Mouse (Mus musculus): ENCODE data around the gene Nenf. TPM values are rescaled to one million over a fixed set of nuclear protein-coding genes. Genes with fewer than 3 reads are reported as not detected.

Nenf gene
- polyA plus RNA-seq (2014; fragmentation: Nextera tagmentation; extraction: Ambion mirVana), result 60.1 and 65.9 TPM in 2 replicates

- H3K9ac ChIP-seq (ENCODE audit: low read length), result peak within 1 kb of the TSS; percentile 92
- under 1% methylated on average over 52 of the region's 54 CpGs for WGBS
These were observed at the start of gene Nenf for GRCm38 (mm10) chr1:191317591-191318196. Nenf (minus strand) TSS chr1:191318194.

GRCm38 (mm10) chr1:191364477-191364876 lies 46.5 kb upstream of the Nenf start:
- Histone ChIP-seq H3K9me3 (ENCODE audit: control insufficient read depth, low read length) (no peaks in the 10 kb centered on the region), H3K4me1 (ENCODE audit: control insufficient read depth, insufficient read depth, low read length) (no peaks in the 10 kb centered on the region), H3K27ac (replicated peaks; ENCODE audit: low read depth, low read length) (no peak overlapping the region), H3K4me3 (ENCODE audit: low read depth, low read length) (no peak overlapping the region), H3K4me2 (ENCODE audit: low read depth, severe bottlenecking) (no peak overlapping the region), H3K36me3 (ENCODE audit: control insufficient read depth, insufficient read depth, low read length) (no peaks in the 10 kb centered on the region), H3K27me3 (ENCODE audit: control insufficient read depth, insufficient read depth, low read length) (no peaks in the 10 kb centered on the region), H3K9ac (ENCODE audit: low read length) (no peak overlapping the region)
- no peak for ATAC-seq (ENCODE audit: insufficient number of reproducible peaks, low FRiP score, low TSS enrichment, low read depth)
- DNase-seq (ENCODE audit: low spot score), result no peak
- 71% methylated on average over 4 of the region's 4 CpGs for WGBS

More at GRCm38 (mm10) chr1:191317591-191318196, at the start of gene Nenf:
- DNase-seq (ENCODE audit: low spot score) (peak; percentile 74), ATAC-seq (ENCODE audit: insufficient number of reproducible peaks, low FRiP score, low TSS enrichment, low read depth) (peak; percentile 87)
- Histone ChIP-seq H3K4me1 (ENCODE audit: control insufficient read depth, insufficient read depth, low read length) (peaks cover 4% of the 10 kb centered on the region; the same call in 1 of the 2 replicates), H3K4me3 (ENCODE audit: low read depth, low read length) (peak within 1 kb of the TSS; percentile 74), H3K27me3 (ENCODE audit: control insufficient read depth, insufficient read depth, low read length) (no peaks in the 10 kb centered on the region), H3K4me2 (ENCODE audit: low read depth, severe bottlenecking) (peak within 1 kb of the TSS; percentile 74), H3K27ac (replicated peaks; ENCODE audit: low read depth, low read length) (peak within 1 kb of the TSS; percentile 62), H3K36me3 (ENCODE audit: control insufficient read depth, insufficient read depth, low read length) (no peaks in the 10 kb centered on the region), H3K9me3 (ENCODE audit: control insufficient read depth, low read length) (no peaks in the 10 kb centered on the region)

GRCm38 (mm10) chr1:191362412-191362811 lies 44.4 kb upstream of the Nenf start:
- H3K9ac ChIP-seq (ENCODE audit: low read length), result no peak overlapping the region
- WGBS, result 90% methylated on average over 6 of the region's 6 CpGs
- no peaks in the 10 kb centered on the region for H3K27me3 ChIP-seq (ENCODE audit: control insufficient read depth, insufficient read depth, low read length)
- no peak overlapping the region for H3K4me3 ChIP-seq (ENCODE audit: low read depth, low read length)
- no peaks in the 10 kb centered on the region for H3K9me3 ChIP-seq (ENCODE audit: control insufficient read depth, low read length)
- DNase-seq (ENCODE audit: low spot score) (no peak), ATAC-seq (ENCODE audit: insufficient number of reproducible peaks, low FRiP score, low TSS enrichment, low read depth) (no peak)
- H3K36me3 ChIP-seq (ENCODE audit: control insufficient read depth, insufficient read depth, low read length), result no peaks in the 10 kb centered on the region
- H3K4me2 ChIP-seq (ENCODE audit: low read depth, severe bottlenecking), result no peak overlapping the region
- no peaks in the 10 kb centered on the region for H3K4me1 ChIP-seq (ENCODE audit: control insufficient read depth, insufficient read depth, low read length)
- H3K27ac ChIP-seq (replicated peaks; ENCODE audit: low read depth, low read length), result no peak overlapping the region

GRCm38 (mm10) chr1:191359478-191359877 lies 41.5 kb upstream of the Nenf start:
- Histone ChIP-seq H3K9me3 (ENCODE audit: control insufficient read depth, low read length) (no peaks in the 10 kb centered on the region), H3K4me2 (ENCODE audit: low read depth, severe bottlenecking) (no peak overlapping the region), H3K27ac (replicated peaks; ENCODE audit: low read depth, low read length) (no peak overlapping the region), H3K9ac (ENCODE audit: low read length) (no peak overlapping the region), H3K36me3 (ENCODE audit: control insufficient read depth, insufficient read depth, low read length) (peaks cover 6% of the 10 kb centered on the region), H3K4me3 (ENCODE audit: low read depth, low read length) (no peak overlapping the region), H3K4me1 (ENCODE audit: control insufficient read depth, insufficient read depth, low read length) (peaks cover 3% of the 10 kb centered on the region; the same call in 1 of the 2 replicates), H3K27me3 (ENCODE audit: control insufficient read depth, insufficient read depth, low read length) (no peaks in the 10 kb centered on the region)
- DNase-seq (ENCODE audit: low spot score), result no peak
- 92% methylated on average over 7 of the region's 7 CpGs for WGBS
- no peak for ATAC-seq (ENCODE audit: insufficient number of reproducible peaks, low FRiP score, low TSS enrichment, low read depth)

- H3K27me3 ChIP-seq (ENCODE audit: control insufficient read depth, insufficient read depth, low read length), result no peaks in the 10 kb centered on the region
- no peak for ATAC-seq (ENCODE audit: insufficient number of reproducible peaks, low FRiP score, low TSS enrichment, low read depth)
- DNase-seq (ENCODE audit: low spot score), result no peak
- whole genome bisulfite sequencing, result 61% methylated on average over 1 of the region's 1 CpGs
- no peak overlapping the region for H3K27ac ChIP-seq (replicated peaks; ENCODE audit: low read depth, low read length)
- peaks cover 3% of the 10 kb centered on the region; the same call in 1 of the 2 replicates for H3K4me1 ChIP-seq (ENCODE audit: control insufficient read depth, insufficient read depth, low read length)
- H3K4me3 ChIP-seq (ENCODE audit: low read depth, low read length), result no peak overlapping the region
- no peak overlapping the region for H3K4me2 ChIP-seq (ENCODE audit: low read depth, severe bottlenecking)
- H3K36me3 ChIP-seq (ENCODE audit: control insufficient read depth, insufficient read depth, low read length), result peaks cover 6% of the 10 kb centered on the region
- H3K9ac ChIP-seq (ENCODE audit: low read length), result no peak overlapping the region
- H3K9me3 ChIP-seq (ENCODE audit: control insufficient read depth, low read length), result no peaks in the 10 kb centered on the region
These were observed 38.9 kb upstream of the Nenf start for GRCm38 (mm10) chr1:191356936-191357335.

GRCm38 (mm10) chr1:191353836-191354235 lies 35.8 kb upstream of the Nenf start:
- no peak overlapping the region for H3K4me3 ChIP-seq (ENCODE audit: low read depth, low read length)
- 47% methylated on average over 4 of the region's 4 CpGs for WGBS

GRCm38 (mm10) chr1:191352786-191353488 lies 34.9 kb upstream of the Nenf start:
- 60% methylated on average over 14 of the region's 14 CpGs for WGBS
- ATAC-seq (ENCODE audit: insufficient number of reproducible peaks, low FRiP score, low TSS enrichment, low read depth) (no peak), DNase-seq (ENCODE audit: low spot score) (peak; percentile 73)
- Histone ChIP-seq H3K36me3 (ENCODE audit: control insufficient read depth, insufficient read depth, low read length) (peaks cover 14% of the 10 kb centered on the region), H3K4me1 (ENCODE audit: control insufficient read depth, insufficient read depth, low read length) (peaks cover 3% of the 10 kb centered on the region; the same call in 1 of the 2 replicates), H3K4me2 (ENCODE audit: low read depth, severe bottlenecking) (no peak overlapping the region), H3K9me3 (ENCODE audit: control insufficient read depth, low read length) (no peaks in the 10 kb centered on the region), H3K4me3 (ENCODE audit: low read depth, low read length) (no peak overlapping the region), H3K27ac (replicated peaks; ENCODE audit: low read depth, low read length) (no peak overlapping the region), H3K9ac (ENCODE audit: low read length) (no peak overlapping the region), H3K27me3 (ENCODE audit: control insufficient read depth, insufficient read depth, low read length) (no peaks in the 10 kb centered on the region)

More at GRCm38 (mm10) chr1:191353836-191354235, 35.8 kb upstream of the Nenf start:
- DNase-seq (ENCODE audit: low spot score) (no peak), ATAC-seq (ENCODE audit: insufficient number of reproducible peaks, low FRiP score, low TSS enrichment, low read depth) (no peak)
- H3K27me3 ChIP-seq (ENCODE audit: control insufficient read depth, insufficient read depth, low read length), result no peaks in the 10 kb centered on the region
- H3K36me3 ChIP-seq (ENCODE audit: control insufficient read depth, insufficient read depth, low read length), result peaks cover 11% of the 10 kb centered on the region
- no peak overlapping the region for H3K27ac ChIP-seq (replicated peaks; ENCODE audit: low read depth, low read length)
- no peak overlapping the region for H3K4me2 ChIP-seq (ENCODE audit: low read depth, severe bottlenecking)
- no peaks in the 10 kb centered on the region for H3K9me3 ChIP-seq (ENCODE audit: control insufficient read depth, low read length)
- no peak overlapping the region for H3K9ac ChIP-seq (ENCODE audit: low read length)
- H3K4me1 ChIP-seq (ENCODE audit: control insufficient read depth, insufficient read depth, low read length), result peaks cover 3% of the 10 kb centered on the region; the same call in 1 of the 2 replicates

- H3K9me3 ChIP-seq (ENCODE audit: control insufficient read depth, low read length), result no peaks in the 10 kb centered on the region
- H3K9ac ChIP-seq (ENCODE audit: low read length), result no peak overlapping the region
- H3K4me2 ChIP-seq (ENCODE audit: low read depth, severe bottlenecking), result no peak overlapping the region
- no peak overlapping the region for H3K4me3 ChIP-seq (ENCODE audit: low read depth, low read length)
- 97% methylated on average over 5 of the region's 5 CpGs for WGBS
- ATAC-seq (ENCODE audit: insufficient number of reproducible peaks, low FRiP score, low TSS enrichment, low read depth) (no peak), DNase-seq (ENCODE audit: low spot score) (no peak)
- H3K36me3 ChIP-seq (ENCODE audit: control insufficient read depth, insufficient read depth, low read length), result peaks cover 12% of the 10 kb centered on the region
- H3K4me1 ChIP-seq (ENCODE audit: control insufficient read depth, insufficient read depth, low read length), result no peaks in the 10 kb centered on the region
- no peak overlapping the region for H3K27ac ChIP-seq (replicated peaks; ENCODE audit: low read depth, low read length)
- no peaks in the 10 kb centered on the region for H3K27me3 ChIP-seq (ENCODE audit: control insufficient read depth, insufficient read depth, low read length)
These were observed 32.4 kb upstream of the Nenf start for GRCm38 (mm10) chr1:191350355-191350754.
